Mouse (Mus musculus) embryonic facial prominence, embryonic 14.5 days (tissue): ENCODE results near the gene Acot1. TPM values are rescaled to one million over a fixed set of nuclear protein-coding genes. Genes with fewer than 3 reads are reported as not detected.
"Not testable (repeated sequence)": the region's sequence is repeated elsewhere in the genome, so short reads cannot be mapped to it uniquely, and the experiment has no call there.

Experiments used
- ATAC-seq: fragments of 200-750 bp; cut with Nextera tagmentation; 2 replicates; pipeline ENCODE4 v1.8.0; 2017; ENCODE audit warnings: low read depth, moderate number of reproducible peaks, moderate TSS enrichment
- DNase-seq: peaks from one replicate; pipeline ENCODE4 v3.0.0-alpha.2; 2015; ENCODE audit warnings: low spot score
- H3K27ac ChIP-seq: fragments of 300-500 bp; sonication (generic); replicated peaks from 2 replicates; pipeline ENCODE4 v1.5.1; 2014; ENCODE audit warnings: low read depth, mild to moderate bottlenecking, low read length, moderate library complexity
- H3K27me3 ChIP-seq: fragments of 300-500 bp; sonication (generic); replicated peaks from 2 replicates; pipeline ENCODE4 v1.6.1; 2014; ENCODE audit warnings: low read length; ENCODE audit not compliant: control insufficient read depth, insufficient read depth
- H3K36me3 ChIP-seq: fragments of 300-500 bp; sonication (generic); 2 replicates; pipeline ENCODE4 v1.6.1; 2014; ENCODE audit warnings: low read length, mixed read lengths; ENCODE audit not compliant: control insufficient read depth, insufficient read depth
- H3K4me1 ChIP-seq: fragments of 300-500 bp; sonication (generic); 2 replicates; pipeline ENCODE4 v1.6.1; 2014; ENCODE audit warnings: antibody characterized with exemption, low read length; ENCODE audit not compliant: control insufficient read depth, insufficient read depth
- H3K4me2 ChIP-seq: fragments of 300-500 bp; sonication (generic); 2 replicates; pipeline ENCODE4 v1.6.1; 2014; ENCODE audit warnings: low read depth, mild to moderate bottlenecking, low read length, moderate library complexity, mixed read lengths
- H3K4me3 ChIP-seq: fragments of 300-500 bp; sonication (generic); 2 replicates; pipeline ENCODE4 v1.5.1; 2014; ENCODE audit warnings: low read depth, mild to moderate bottlenecking, low read length
- H3K9ac ChIP-seq: fragments of 300-500 bp; sonication (generic); 2 replicates; pipeline ENCODE4 v1.6.1; 2014; ENCODE audit warnings: low read depth, mild to moderate bottlenecking, low read length, moderate library complexity, mixed read lengths
- H3K9me3 ChIP-seq: fragments of 300-500 bp; sonication (generic); 2 replicates; pipeline ENCODE4 v1.6.1; 2016; ENCODE audit warnings: low read length; ENCODE audit not compliant: control insufficient read depth
- WGBS: fragments of 180-500 bp; shearing (Covaris S2); extraction: QIAGEN DNeasy Blood & Tissue Kit; methylation state at CpG from one replicate; pipeline ENCODE4 v1.1.7; 2014; 5-methylcytosine and 5-hydroxymethylcytosine counted together
- polyA plus RNA-seq: library from polyadenylated mRNA; unstranded; fragments of >200 nt; fragmentation: Nextera tagmentation; extraction: Ambion mirVana; gene quantifications from 2 replicates; pipeline ENCODE4 v1.2.1, GENCODE M21; 2014

The Acot1 gene
- polyA plus RNA-seq, 1 experiment from 2014 or later = 40.2 TPM

DNA sequence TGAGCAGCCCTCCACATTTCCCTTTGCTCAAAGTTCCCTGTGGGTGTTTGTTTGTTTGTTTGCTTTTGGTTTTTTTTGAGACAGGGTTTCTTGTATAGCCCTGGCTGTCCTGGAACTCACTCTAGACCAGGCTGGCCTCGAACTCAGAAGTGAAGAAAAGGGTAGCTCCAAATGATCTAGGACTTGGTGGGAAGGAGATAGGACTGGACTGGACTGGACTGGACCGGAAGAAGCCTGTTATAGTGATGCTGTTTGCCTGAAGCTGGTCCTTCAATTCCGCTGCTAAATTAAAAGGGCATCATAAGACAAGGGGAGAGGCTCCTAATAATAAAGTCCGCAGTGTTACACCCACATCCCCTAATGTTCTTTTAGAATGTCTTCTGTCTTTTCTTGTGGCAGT, 20.8 kb upstream of the Acot1 start:
- no peak for ATAC-seq
- Histone ChIP-seq H3K9me3 (no peaks in the 10 kb centered on the region), H3K27me3 (no peaks in the 10 kb centered on the region), H3K4me1 (0 out of 2 replicates have a peak, but pooled peaks cover 4% of the 10 kb centered on the region), H3K4me3 (peak overlapping the region; percentile 64), H3K36me3 (peaks cover 7% of the 10 kb centered on the region; the same call in 1 of the 2 replicates), H3K4me2 (peak overlapping the region; percentile 63), H3K27ac (peak overlapping the region; percentile 96), H3K9ac (peak overlapping the region; percentile 83)
- DNase-seq = no peak
- 71% methylated on average over 4 of the region's 4 CpGs for WGBS

DNA sequence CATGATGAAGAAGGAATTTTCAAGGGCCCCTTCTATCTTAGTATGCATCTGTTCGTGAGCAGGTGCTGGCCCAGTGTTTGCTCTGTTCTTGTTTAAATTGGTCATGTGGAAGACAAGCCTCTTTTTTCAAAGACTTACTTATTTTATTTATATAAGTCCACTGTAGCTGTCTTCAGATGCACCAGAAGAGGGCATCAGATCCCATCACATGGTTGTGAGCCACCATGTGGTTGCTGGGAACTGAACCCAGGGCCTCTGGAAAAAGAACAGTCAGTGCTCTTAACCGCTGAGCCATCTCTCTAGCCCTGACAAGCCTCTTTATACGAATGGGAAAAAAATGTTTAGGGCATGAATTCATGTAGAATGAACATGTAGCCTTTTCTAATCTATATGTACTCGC, 19.9 kb upstream of the Acot1 start:
- ATAC-seq (no peak), DNase-seq (no peak)
- Histone ChIP-seq H3K27ac (no peak overlapping the region), H3K4me1 (0 out of 2 replicates have a peak, but pooled peaks cover 4% of the 10 kb centered on the region), H3K4me3 (no peak overlapping the region), H3K27me3 (no peaks in the 10 kb centered on the region), H3K9me3 (no peaks in the 10 kb centered on the region), H3K36me3 (peaks cover 8% of the 10 kb centered on the region; the same call in 1 of the 2 replicates), H3K9ac (no peak overlapping the region), H3K4me2 (no peak overlapping the region)
- WGBS = 96% methylated on average over 4 of the region's 4 CpGs

DNA sequence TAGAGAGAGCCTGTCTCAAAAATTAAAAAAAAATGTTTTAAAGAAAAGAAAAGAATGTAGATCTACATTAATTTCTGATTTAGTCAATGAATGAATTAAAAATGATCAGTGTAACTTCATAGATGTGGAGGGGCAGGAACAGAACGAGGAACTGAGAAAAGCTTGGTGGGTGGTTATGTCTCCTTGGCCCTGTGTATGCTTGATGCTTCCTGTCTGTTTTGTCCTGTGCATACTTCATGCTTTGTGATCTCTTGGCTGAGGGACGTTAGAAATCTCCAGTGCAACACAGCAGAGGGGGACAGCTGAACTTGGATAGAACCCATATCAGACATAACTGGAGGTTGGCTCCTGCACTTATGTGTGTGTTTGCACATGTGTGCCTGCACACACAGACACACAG, 12.1 kb upstream of the Acot1 start:
- H3K9ac ChIP-seq = no peak overlapping the region
- H3K27me3 ChIP-seq = no peaks in the 10 kb centered on the region
- H3K27ac ChIP-seq = no peak overlapping the region
- no peak overlapping the region for H3K4me2 ChIP-seq
- no peak for ATAC-seq
- H3K4me3 ChIP-seq = no peak overlapping the region
- DNase-seq = no peak
- WGBS = 48% methylated on average over 2 of the region's 2 CpGs
- H3K9me3 ChIP-seq = no peaks in the 10 kb centered on the region
- H3K4me1 ChIP-seq = no peaks in the 10 kb centered on the region
- peaks cover 8% of the 10 kb centered on the region; the same call in 1 of the 2 replicates for H3K36me3 ChIP-seq

DNA sequence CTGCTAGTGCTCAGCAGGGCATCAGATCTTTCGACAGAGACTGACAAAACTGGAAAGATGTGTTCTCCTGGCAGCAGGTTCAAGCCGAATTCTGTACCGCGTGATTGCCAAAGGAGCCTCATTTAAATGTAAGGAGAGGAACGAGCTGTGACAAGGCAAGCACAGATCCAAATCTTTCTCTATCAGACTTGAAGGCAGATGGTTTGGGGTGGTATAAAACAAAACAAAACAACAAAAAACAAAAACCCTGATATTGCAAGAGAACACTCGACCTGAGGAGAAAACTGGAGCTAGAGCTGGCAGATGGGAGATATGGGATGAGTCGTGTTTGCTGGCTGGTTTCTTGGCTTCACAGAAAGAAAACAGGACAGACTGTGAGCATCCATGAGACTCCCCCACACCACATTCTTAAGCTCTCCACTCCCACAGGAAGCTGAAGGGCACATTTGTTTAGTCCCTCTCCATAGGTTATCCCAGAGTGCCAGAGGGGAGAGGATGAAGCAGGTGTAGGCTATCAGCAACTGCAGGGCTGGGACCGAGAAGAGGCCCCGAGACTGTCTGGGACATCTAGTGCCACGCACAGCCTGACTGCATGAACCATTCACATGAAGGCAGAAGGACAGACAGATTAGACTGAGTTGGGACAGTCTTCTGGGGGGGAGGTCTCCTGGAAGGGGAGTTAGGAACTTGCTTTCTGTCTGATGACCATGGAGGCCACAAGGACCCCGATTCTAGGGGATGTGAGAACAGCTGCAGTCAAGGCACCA, 10.8 kb upstream of the Acot1 start:
- 0 out of 2 replicates have a peak, but pooled peaks cover under 1% of the 10 kb centered on the region for H3K36me3 ChIP-seq
- no peaks in the 10 kb centered on the region for H3K4me1 ChIP-seq
- no peaks in the 10 kb centered on the region for H3K9me3 ChIP-seq
- DNase-seq (peak; percentile 71), ATAC-seq (no peak)
- H3K4me2 ChIP-seq = no peak overlapping the region
- 56% methylated on average over 11 of the region's 11 CpGs for WGBS
- H3K4me3 ChIP-seq = no peak overlapping the region
- H3K27ac ChIP-seq = no peak overlapping the region
- no peak overlapping the region for H3K9ac ChIP-seq
- H3K27me3 ChIP-seq = no peaks in the 10 kb centered on the region

DNA sequence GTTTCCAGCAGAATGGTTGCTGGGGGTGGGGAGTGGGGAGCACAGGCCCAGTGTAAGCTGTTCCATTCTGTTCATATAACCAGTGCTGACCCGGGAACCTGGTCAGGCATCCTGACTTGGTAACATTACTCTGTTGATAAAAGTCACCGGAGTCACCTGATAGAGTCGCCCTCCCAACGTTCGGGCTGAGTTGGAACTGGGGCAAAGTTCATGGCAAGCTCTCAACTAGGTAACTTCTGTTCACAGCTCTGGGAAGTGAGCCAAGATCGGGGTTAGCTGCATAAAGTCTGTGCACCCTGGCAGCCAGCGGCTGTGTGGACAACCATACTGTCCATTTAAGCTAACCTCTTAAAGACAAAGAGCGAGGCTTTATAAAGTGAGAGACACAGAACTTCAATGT, 10.1 kb upstream of the Acot1 start:
- H3K4me1 ChIP-seq, H3K36me3 ChIP-seq, H3K4me2 ChIP-seq, H3K4me3 ChIP-seq, H3K27ac ChIP-seq, H3K27me3 ChIP-seq, H3K9me3 ChIP-seq, H3K9ac ChIP-seq: not testable (repeated sequence)
- ATAC-seq (0 out of 2 replicates have a peak, but pooled peaks have one; percentile 33), DNase-seq (peak; percentile 45)
- WGBS = 50% methylated on average over 8 of the region's 8 CpGs

DNA sequence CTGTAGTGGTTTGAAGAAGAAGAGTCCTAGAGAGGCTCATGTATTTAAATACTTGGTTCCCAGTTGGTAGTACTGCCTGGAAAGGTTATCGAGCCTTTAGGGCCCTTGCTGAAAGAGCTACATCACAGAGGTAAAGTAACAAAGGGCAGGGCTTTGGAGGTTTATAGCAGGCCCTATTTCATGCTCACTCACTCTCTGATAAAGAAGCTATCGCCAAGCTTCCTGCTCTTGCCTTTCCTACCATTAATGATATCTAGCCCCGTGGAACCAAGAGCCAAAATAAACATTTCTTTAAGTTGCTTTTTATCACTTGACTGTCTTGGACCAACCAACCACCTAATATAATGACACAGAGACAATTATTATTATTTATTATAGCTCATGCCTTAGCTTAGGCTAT, 8.9 kb upstream of the Acot1 start:
- H3K27me3 ChIP-seq = no peaks in the 10 kb centered on the region
- ATAC-seq (no peak), DNase-seq (no peak)
- H3K9ac ChIP-seq = no peak overlapping the region
- H3K36me3 ChIP-seq = no peaks in the 10 kb centered on the region
- H3K27ac ChIP-seq = no peak overlapping the region
- H3K4me3 ChIP-seq = no peak overlapping the region
- WGBS = 89% methylated on average over 3 of the region's 3 CpGs
- H3K4me1 ChIP-seq = no peaks in the 10 kb centered on the region
- H3K4me2 ChIP-seq = no peak overlapping the region
- H3K9me3 ChIP-seq = no peaks in the 10 kb centered on the region

DNA sequence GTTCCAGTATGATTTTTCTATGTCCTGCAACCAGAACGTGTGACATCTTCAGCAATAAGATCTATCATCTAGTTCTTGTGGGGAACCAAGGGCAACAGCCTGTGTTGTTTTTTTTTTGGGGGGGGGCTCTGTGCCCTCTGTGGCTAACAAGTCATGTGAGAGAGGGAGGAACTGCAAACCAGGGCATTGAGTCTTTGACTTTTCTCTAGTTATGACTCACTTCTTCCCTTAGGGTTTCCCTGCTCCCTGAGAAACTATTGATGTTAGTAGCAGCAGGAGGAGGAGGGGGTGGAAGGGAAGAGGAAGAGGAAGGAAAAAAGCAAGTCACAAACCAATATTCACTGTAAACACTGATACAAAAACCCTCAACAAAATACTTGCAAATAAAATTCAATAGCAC, 5.4 kb upstream of the Acot1 start:
- Histone ChIP-seq H3K27ac (no peak overlapping the region), H3K4me2 (no peak overlapping the region), H3K9me3 (no peaks in the 10 kb centered on the region), H3K4me3 (no peak overlapping the region), H3K36me3 (no peaks in the 10 kb centered on the region), H3K27me3 (no peaks in the 10 kb centered on the region), H3K4me1 (peaks cover 2% of the 10 kb centered on the region; the same call in 1 of the 2 replicates), H3K9ac (no peak overlapping the region)
- no peak for DNase-seq
- no peak for ATAC-seq
- 71% methylated on average over 1 of the region's 1 CpGs for WGBS

DNA sequence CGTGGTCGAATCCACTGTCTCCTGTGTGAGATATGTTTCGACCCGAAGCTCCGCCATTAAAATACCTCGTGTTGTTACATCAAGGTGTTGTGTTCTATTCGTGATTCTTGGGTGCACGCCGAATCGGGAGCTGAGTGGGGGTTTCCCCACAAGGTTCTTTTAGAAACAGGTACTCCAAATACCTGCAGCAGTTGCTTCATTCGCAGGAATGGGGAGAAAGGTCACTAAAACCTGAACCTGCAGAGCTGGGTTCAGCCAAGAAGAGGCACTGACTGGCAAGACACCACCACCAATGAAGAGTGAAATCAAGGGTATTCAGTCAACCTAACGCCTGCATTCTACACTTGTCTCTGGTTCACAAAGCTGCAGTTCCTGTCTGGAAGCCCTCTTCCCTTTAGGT, 1.0 kb upstream of the Acot1 start:
- H3K36me3 ChIP-seq = no peaks in the 10 kb centered on the region
- no peak for ATAC-seq
- H3K27me3 ChIP-seq = no peaks in the 10 kb centered on the region
- DNase-seq = no peak
- H3K4me1 ChIP-seq = peaks cover 9% of the 10 kb centered on the region
- H3K4me3 ChIP-seq = no peak overlapping the region
- no peak overlapping the region for H3K9ac ChIP-seq
- H3K9me3 ChIP-seq = no peaks in the 10 kb centered on the region
- 84% methylated on average over 10 of the region's 12 CpGs for WGBS
- no peak overlapping the region for H3K27ac ChIP-seq
- no peak overlapping the region for H3K4me2 ChIP-seq

DNA sequence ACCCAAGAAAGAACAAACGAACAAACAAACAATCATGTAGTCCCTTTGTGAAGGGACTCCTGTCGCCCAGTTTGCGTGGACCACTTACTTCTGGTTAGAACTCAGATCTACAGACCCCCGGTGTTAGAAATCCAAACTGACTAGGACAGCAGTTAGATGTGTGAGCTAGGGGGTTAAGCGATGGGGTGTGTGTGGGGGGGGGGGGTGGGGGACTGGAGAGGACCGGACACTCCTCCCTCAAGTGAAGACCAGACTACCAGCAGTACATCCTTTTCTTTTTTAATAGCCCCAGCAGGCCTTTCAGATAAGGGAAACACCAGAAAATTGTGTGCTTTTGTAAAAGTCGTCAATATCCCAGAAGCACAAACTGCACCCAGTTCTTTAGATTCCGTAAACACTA, 561 bp upstream of the Acot1 start:
- ATAC-seq = no peak
- no peaks in the 10 kb centered on the region for H3K27me3 ChIP-seq
- WGBS = 60% methylated on average over 8 of the region's 8 CpGs
- no peak for DNase-seq
- peak overlapping the region; percentile 67 for H3K9ac ChIP-seq
- peaks cover 9% of the 10 kb centered on the region for H3K4me1 ChIP-seq
- peak overlapping the region; percentile 58 for H3K4me2 ChIP-seq
- H3K9me3 ChIP-seq = no peaks in the 10 kb centered on the region
- peak overlapping the region; percentile 49 for H3K4me3 ChIP-seq
- H3K36me3 ChIP-seq = no peaks in the 10 kb centered on the region
- H3K27ac ChIP-seq = peak overlapping the region; percentile 45; the same call in 1 of the 2 replicates
